ENCODE assay signal across 7 mouse cellular contexts in genomic region chr1:73274480-73274879, GRCm38 (mm10).
DNase-seq lines count a peak whose midpoint lies in the region; ATAC-seq and TF ChIP-seq lines count a peak whose summit lies in the region.

No protein-coding gene starts in this region.

- H3K9ac ChIP-seq in kidney, postnatal 0 days (ENCODE audit: low read depth, low read length) = no peak overlapping the region

- DNase-seq in layer of hippocampus, adult 11-12 months (ENCODE audit: low spot score) = peak; percentile 48
- no peak for DNase-seq in layer of hippocampus, postnatal 36 days
- DNase-seq in NIH3T3 (ENCODE audit: low read depth) = peak; percentile 10
- peak; percentile 7 for DNase-seq in c-Kit-positive CD71-positive TER-119-positive erythroid progenitor cells, embryonic 14.5 days (ENCODE audit: low spot score)
- DNase-seq in kidney, postnatal 0 days (ENCODE audit: low spot score) = peak; percentile 68
- DNase-seq in spleen, postnatal 10 days (ENCODE audit: low spot score in 2 of 2) = no peak
- no peak for DNase-seq in thymus, postnatal 14 days

- H3K9me3 ChIP-seq in kidney, postnatal 0 days (replicated peaks; ENCODE audit: low read length) = no peaks in the 10 kb centered on the region

- WGBS in kidney, postnatal 0 days = 40% methylated on average over 2 of the region's 2 CpGs

- no peaks in the 10 kb centered on the region for H3K36me3 ChIP-seq in kidney, postnatal 0 days (ENCODE audit: insufficient read depth, low read length)

- no peaks in the 10 kb centered on the region for H3K4me1 ChIP-seq in kidney, postnatal 0 days (replicated peaks; ENCODE audit: insufficient read depth, low read length)

- no peak overlapping the region for H3K4me2 ChIP-seq in kidney, postnatal 0 days (ENCODE audit: low read length)

- H3K27ac ChIP-seq in kidney, postnatal 0 days = no peak overlapping the region

- no peaks in the 10 kb centered on the region for H3K27me3 ChIP-seq in kidney, postnatal 0 days (ENCODE audit: insufficient read depth, low read length)

- no peak for ATAC-seq in kidney, postnatal 0 days (replicated peaks; ENCODE audit: low FRiP score, low read depth)

- no peak overlapping the region for H3K4me3 ChIP-seq in kidney, postnatal 0 days (replicated peaks; ENCODE audit: low read depth, low read length)

- TF ChIP-seq CTCF in kidney, postnatal 0 days (IDR thresholded peaks at IDR 0.05; ENCODE audit: low read depth) = peak; percentile 79

Comparison
In these comparisons a context has a peak if more than half of its experiments do, and no peak if none do; other contexts are left out.
1. DNase-seq: peak in layer of hippocampus, adult 11-12 months (single experiment), NIH3T3 (single experiment), c-Kit-positive CD71-positive TER-119-positive erythroid progenitor cells, embryonic 14.5 days (single experiment) and kidney, postnatal 0 days (single experiment); none in layer of hippocampus, postnatal 36 days (0 of 2), spleen, postnatal 10 days (0 of 2) and thymus, postnatal 14 days (single experiment).